Mouse (Mus musculus) liver, adult 2 months (tissue): ENCODE measurements around the gene Mrpl9.

Experiments used
- CTCF ChIP-seq: fragments of 200-500 bp; IDR thresholded peaks from 2 replicates; pipeline ENCODE4 v1.5.1; 2011; ENCODE audit warnings: low read depth, low read length, control low read depth
- POLR2A ChIP-seq: fragments of 200-500 bp; IDR thresholded peaks from 2 replicates; pipeline ENCODE4 v1.6.1; 2011; ENCODE audit warnings: low read length, control low read depth; ENCODE audit not compliant: insufficient read depth; ENCODE audit errors: extremely low read depth

DNA sequence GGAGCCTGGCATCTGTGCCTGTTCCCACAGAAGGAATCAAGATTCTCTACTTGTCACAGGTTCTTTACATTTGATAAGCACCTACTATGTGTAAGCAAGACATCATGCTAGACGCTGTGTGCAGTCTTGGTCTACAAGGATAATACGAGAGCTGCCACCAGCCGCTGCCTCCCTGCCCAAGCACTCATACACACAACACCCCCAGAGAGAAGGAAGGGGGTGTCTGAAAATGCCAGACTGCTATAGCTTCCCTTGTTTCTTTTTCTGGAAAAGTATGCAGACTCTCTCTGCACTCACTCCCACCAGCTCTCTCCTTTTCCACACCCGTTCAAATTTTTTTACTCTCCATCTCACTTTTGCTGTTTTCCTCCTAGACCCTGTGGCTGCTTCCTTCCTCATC, 34.3 kb downstream of the Mrpl9 start:
- TF ChIP-seq CTCF (no peak), POLR2A (no peak)
